Mouse (Mus musculus) kidney, embryonic 16.5 days (tissue): Measurements from ENCODE around the gene Guca1b. TPM values are rescaled to one million over a fixed set of nuclear protein-coding genes. Genes with fewer than 3 reads are reported as not detected.

ENCODE experiments used
- ATAC-seq: fragments of 200-750 bp; cut with Nextera tagmentation; 2 replicates; pipeline ENCODE4 v1.8.0; 2017; ENCODE audit warnings: moderate TSS enrichment; ENCODE audit not compliant: low FRiP score, low TSS enrichment
- H3K27ac ChIP-seq: fragments of 300-500 bp; sonication (generic); 2 replicates; pipeline ENCODE4 v1.5.1; 2014; ENCODE audit warnings: low read length
- H3K27me3 ChIP-seq: fragments of 300-500 bp; sonication (generic); 2 replicates; pipeline ENCODE4 v1.6.1; 2014; ENCODE audit warnings: low read length, control low read depth, mixed read lengths; ENCODE audit not compliant: insufficient read depth
- H3K36me3 ChIP-seq: fragments of 300-500 bp; sonication (generic); 2 replicates; pipeline ENCODE4 v1.6.1; 2014; ENCODE audit warnings: low read length, control low read depth, mixed read lengths; ENCODE audit not compliant: insufficient read depth
- H3K4me1 ChIP-seq: fragments of 300-500 bp; sonication (generic); 2 replicates; pipeline ENCODE4 v1.6.1; 2014; ENCODE audit warnings: low read length, control low read depth, mixed read lengths; ENCODE audit not compliant: insufficient read depth
- H3K4me2 ChIP-seq: fragments of 300-500 bp; sonication (generic); replicated peaks from 2 replicates; pipeline ENCODE4 v1.6.1; 2014; ENCODE audit warnings: low read depth, low read length
- H3K4me3 ChIP-seq: fragments of 300-500 bp; sonication (generic); 2 replicates; pipeline ENCODE4 v1.5.1; 2014; ENCODE audit warnings: mild to moderate bottlenecking, low read length
- H3K9ac ChIP-seq: fragments of 300-500 bp; sonication (generic); replicated peaks from 2 replicates; pipeline ENCODE4 v1.6.1; 2014; ENCODE audit warnings: low read length
- H3K9me3 ChIP-seq: fragments of 300-500 bp; sonication (generic); 2 replicates; pipeline ENCODE4 v1.6.1; 2016; ENCODE audit warnings: low read length, control low read depth
- WGBS: fragments of 180-500 bp; shearing (Covaris S2); extraction: QIAGEN DNeasy Blood & Tissue Kit; methylation state at CpG from one replicate; pipeline ENCODE4 v1.1.7; 2014; 5-methylcytosine and 5-hydroxymethylcytosine counted together
- polyA plus RNA-seq: library from polyadenylated mRNA; unstranded; fragments of >200 nt; fragmentation: Nextera tagmentation; extraction: Ambion mirVana; gene quantifications from 2 replicates; pipeline ENCODE4 v1.2.1, GENCODE M21; 2015

The Guca1b gene
- polyA plus RNA-seq, 1 experiment from 2014 or later, result 4.7 TPM

DNA sequence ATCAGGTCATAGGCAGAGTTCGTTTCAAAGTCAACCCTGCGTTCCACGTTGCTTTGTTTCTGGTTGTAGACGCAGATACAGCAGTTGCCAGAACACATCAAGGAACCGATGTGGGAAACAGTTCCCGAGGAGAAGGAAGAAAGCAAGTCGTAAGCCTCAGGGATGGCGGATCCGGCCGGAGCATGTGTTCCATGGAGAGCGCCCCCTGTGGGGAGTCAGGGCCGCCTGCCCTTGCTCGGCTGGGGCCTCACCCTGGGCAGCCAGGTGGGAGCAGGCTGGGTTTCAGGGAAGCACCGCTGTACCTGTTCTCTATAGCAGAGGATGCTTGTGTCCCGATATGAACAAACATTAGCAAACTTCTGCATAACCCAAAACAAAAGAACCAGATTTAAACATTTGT lies 7.1 kb upstream of the Guca1b start:
- Histone ChIP-seq H3K27ac (no peak overlapping the region), H3K36me3 (peaks cover 63% of the 10 kb centered on the region), H3K27me3 (no peaks in the 10 kb centered on the region), H3K4me2 (no peak overlapping the region), H3K4me1 (no peaks in the 10 kb centered on the region), H3K4me3 (no peak overlapping the region), H3K9ac (no peak overlapping the region), H3K9me3 (no peaks in the 10 kb centered on the region)
- 84% methylated on average over 15 of the region's 15 CpGs for WGBS
- ATAC-seq, result no peak

DNA sequence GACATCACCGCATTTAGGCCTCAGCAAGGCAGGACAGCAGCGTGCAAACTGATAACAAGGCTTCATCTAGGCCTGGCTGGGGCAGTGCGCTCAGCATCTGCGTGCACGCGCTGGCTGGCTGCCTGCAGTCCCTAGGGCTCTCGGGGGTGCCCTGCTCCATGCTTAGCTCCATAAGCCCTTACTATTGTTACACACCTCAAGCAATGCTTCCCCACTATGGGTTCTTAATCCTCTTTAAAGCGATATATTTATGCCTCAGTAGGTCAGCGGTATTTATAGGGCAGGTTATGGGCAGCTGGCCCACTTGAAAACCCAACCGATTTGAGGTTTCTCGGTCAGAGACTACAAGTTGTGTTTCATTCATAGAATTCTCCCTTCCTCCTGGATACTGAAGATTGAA lies 3.3 kb upstream of the Guca1b start:
- Histone ChIP-seq H3K4me2 (no peak overlapping the region), H3K4me1 (no peaks in the 10 kb centered on the region)

GRCm38 (mm10) chr17:47383266-47383665 lies 1.9 kb upstream of the Guca1b start:
- ATAC-seq, result no peak
- H3K27me3 ChIP-seq, result no peaks in the 10 kb centered on the region

More for the DNA sequence above, 3.3 kb upstream of the Guca1b start:
- Histone ChIP-seq H3K36me3 (peaks cover 29% of the 10 kb centered on the region), H3K9me3 (no peaks in the 10 kb centered on the region), H3K4me3 (no peak overlapping the region), H3K27ac (no peak overlapping the region), H3K9ac (no peak overlapping the region), H3K27me3 (no peaks in the 10 kb centered on the region)
- WGBS, result 81% methylated on average over 11 of the region's 11 CpGs
- ATAC-seq, result no peak

DNA sequence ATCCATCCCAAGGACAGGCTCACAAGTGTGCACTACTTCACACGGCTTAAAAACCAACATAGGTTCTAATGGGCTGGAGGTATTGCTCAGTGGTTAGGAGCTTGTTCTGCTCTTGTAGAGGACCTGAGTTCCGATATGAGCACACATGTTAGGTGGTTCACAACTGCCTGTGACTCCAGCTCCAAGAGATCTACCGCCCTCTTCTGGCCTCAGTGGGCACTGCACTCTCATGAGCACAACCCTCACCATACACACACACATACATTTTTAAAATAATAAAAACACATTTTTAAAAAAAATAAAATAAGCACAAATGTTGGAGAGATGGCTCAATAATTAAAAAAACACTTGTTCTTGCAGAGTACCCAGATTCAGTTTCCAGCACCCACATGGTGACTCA lies 1.1 kb upstream of the Guca1b start:
- no peaks in the 10 kb centered on the region for H3K4me1 ChIP-seq
- no peak overlapping the region for H3K9ac ChIP-seq
- no peak overlapping the region for H3K4me3 ChIP-seq
- H3K27me3 ChIP-seq, result no peaks in the 10 kb centered on the region
- H3K36me3 ChIP-seq, result peaks cover 15% of the 10 kb centered on the region
- H3K27ac ChIP-seq, result no peak overlapping the region
- no peaks in the 10 kb centered on the region for H3K9me3 ChIP-seq
- no peak overlapping the region for H3K4me2 ChIP-seq
- whole genome bisulfite sequencing, result 87% methylated on average over 3 of the region's 3 CpGs
- no peak for ATAC-seq

More at GRCm38 (mm10) chr17:47383266-47383665, 1.9 kb upstream of the Guca1b start:
- Histone ChIP-seq H3K9me3 (no peaks in the 10 kb centered on the region), H3K9ac (no peak overlapping the region), H3K4me2 (no peak overlapping the region), H3K4me1 (no peaks in the 10 kb centered on the region), H3K36me3 (peaks cover 20% of the 10 kb centered on the region), H3K27ac (no peak overlapping the region), H3K4me3 (no peak overlapping the region)
- 76% methylated on average over 4 of the region's 4 CpGs for WGBS

GRCm38 (mm10) chr17:47386649-47387048 lies 1.5 kb downstream of the Guca1b start:
- Histone ChIP-seq H3K9me3 (no peaks in the 10 kb centered on the region), H3K27ac (no peak overlapping the region), H3K4me3 (no peak overlapping the region), H3K9ac (no peak overlapping the region), H3K4me1 (no peaks in the 10 kb centered on the region), H3K4me2 (no peak overlapping the region), H3K36me3 (no peaks in the 10 kb centered on the region), H3K27me3 (no peaks in the 10 kb centered on the region)
- 0 out of 2 replicates have a peak, but pooled peaks have one; percentile 22 for ATAC-seq
- 72% methylated on average over 4 of the region's 4 CpGs for WGBS

- peak overlapping the region; percentile 36 for H3K9ac ChIP-seq
Observed at GRCm38 (mm10) chr17:47394223-47394869, 9.2 kb downstream of the Guca1b start.

DNA sequence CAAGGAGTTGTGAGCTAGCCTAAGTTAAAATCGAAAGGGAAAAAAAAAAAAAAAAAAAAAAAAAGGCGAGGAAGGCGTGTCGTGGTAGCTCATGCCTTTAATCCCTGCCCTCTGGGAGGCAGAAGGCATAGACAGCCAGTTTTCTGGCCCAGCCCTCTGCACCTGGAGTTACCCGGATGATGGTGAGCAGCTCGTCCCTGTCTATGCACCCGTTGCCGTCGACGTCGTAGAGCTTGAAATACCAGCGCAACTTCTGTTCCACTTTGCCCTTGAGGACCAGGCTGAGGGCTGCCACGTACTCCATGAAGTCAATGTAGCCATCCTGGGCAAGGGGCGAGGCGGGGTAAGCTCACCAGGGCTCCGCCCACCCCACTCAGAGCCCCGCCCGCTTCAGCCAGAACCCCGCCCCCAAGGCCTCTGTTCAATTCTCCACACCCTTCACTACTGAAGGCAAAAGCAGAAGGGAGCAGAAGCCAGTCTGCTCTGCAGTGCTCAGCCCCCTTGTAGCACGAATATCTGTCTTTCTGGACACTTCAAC lies 10.3 kb downstream of the Guca1b start:
- Histone ChIP-seq H3K4me1 (peaks cover 16% of the 10 kb centered on the region), H3K27ac (no peak overlapping the region), H3K27me3 (peaks cover 25% of the 10 kb centered on the region), H3K9me3 (peaks cover 4% of the 10 kb centered on the region; the same call in 1 of the 2 replicates), H3K36me3 (no peaks in the 10 kb centered on the region), H3K9ac (peak overlapping the region; percentile 36), H3K4me3 (peak overlapping the region; percentile 38), H3K4me2 (peak overlapping the region; percentile 67)
- WGBS, result 2% methylated on average over 20 of the region's 20 CpGs
- ATAC-seq, result peak; percentile 87

More at GRCm38 (mm10) chr17:47394223-47394869, 9.2 kb downstream of the Guca1b start:
- 15% methylated on average over 23 of the region's 24 CpGs for WGBS
- Histone ChIP-seq H3K9me3 (peaks cover 4% of the 10 kb centered on the region; the same call in 1 of the 2 replicates), H3K4me2 (peak overlapping the region; percentile 67), H3K27me3 (peaks cover 25% of the 10 kb centered on the region), H3K4me3 (peak overlapping the region; percentile 38), H3K27ac (no peak overlapping the region), H3K36me3 (no peaks in the 10 kb centered on the region), H3K4me1 (peaks cover 16% of the 10 kb centered on the region)
- no peak for ATAC-seq

DNA sequence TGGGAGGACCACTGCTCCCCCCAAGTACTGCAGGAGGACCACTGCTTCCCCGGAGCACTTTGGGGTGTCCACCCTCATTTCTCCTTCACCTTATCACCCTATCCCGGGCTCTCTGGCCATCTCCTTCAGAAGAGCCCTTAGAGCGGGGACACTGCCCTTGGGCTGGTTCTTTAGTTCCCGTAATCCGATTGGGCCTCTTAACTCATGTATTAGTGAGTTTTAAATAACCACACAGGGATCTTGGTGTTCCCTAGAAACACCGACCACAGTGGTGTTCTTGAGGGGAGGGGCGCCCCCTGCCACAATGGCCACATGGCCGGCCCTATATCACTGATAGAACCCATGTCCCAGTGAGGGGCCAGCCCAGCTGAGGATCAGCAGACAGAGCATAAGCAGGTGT lies 13.9 kb downstream of the Guca1b start:
- Histone ChIP-seq H3K27ac (no peak overlapping the region), H3K27me3 (peaks cover 22% of the 10 kb centered on the region), H3K4me2 (no peak overlapping the region), H3K4me3 (no peak overlapping the region), H3K4me1 (peaks cover 16% of the 10 kb centered on the region), H3K36me3 (no peaks in the 10 kb centered on the region), H3K9me3 (no peaks in the 10 kb centered on the region), H3K9ac (no peak overlapping the region)
- no peak for ATAC-seq
- whole genome bisulfite sequencing, result 87% methylated on average over 8 of the region's 8 CpGs

GRCm38 (mm10) chr17:47400451-47400850 lies 15.3 kb downstream of the Guca1b start, which contains the start of gene Guca1a:
Gene Guca1a (minus strand): TSS chr17:47400584.
- H3K9ac ChIP-seq, result no peak within 1 kb of the TSS
- H3K4me1 ChIP-seq, result peaks cover 4% of the 10 kb centered on the region; the same call in 1 of the 2 replicates
- no peaks in the 10 kb centered on the region for H3K36me3 ChIP-seq
- no peak within 1 kb of the TSS for H3K27ac ChIP-seq
- H3K4me3 ChIP-seq, result no peak within 1 kb of the TSS
- ATAC-seq, result no peak
- WGBS, result 68% methylated on average over 10 of the region's 10 CpGs
- H3K4me2 ChIP-seq, result no peak within 1 kb of the TSS
- H3K27me3 ChIP-seq, result peaks cover 12% of the 10 kb centered on the region
- no peaks in the 10 kb centered on the region for H3K9me3 ChIP-seq
